Mouse (Mus musculus): ENCODE measurements around the gene Fkbp5. TPM values are rescaled to one million over a fixed set of nuclear protein-coding genes. Genes with fewer than 3 reads are reported as not detected.
"Not testable (repeated sequence)": the region's sequence is repeated elsewhere in the genome, so short reads cannot be mapped to it uniquely, and the experiment has no call there.

Gene Fkbp5
- total RNA-seq, 2 experiments from 2014 or later, result 42.8 to 45.6 TPM

- DNase-seq (ENCODE audit: low spot score in 2 of 2), result no peak
Measured at GRCm38 (mm10) chr17:28384298-28384697, 133.0 kb downstream of the Fkbp5 start.

GRCm38 (mm10) chr17:28380255-28380654 is 137.1 kb downstream of the Fkbp5 start:
- DNase-seq (ENCODE audit: low spot score in 2 of 2), result no peak

GRCm38 (mm10) chr17:28375592-28376061 is 141.7 kb downstream of the Fkbp5 start:
- no peak for DNase-seq (ENCODE audit: low spot score in 2 of 2)

- DNase-seq (ENCODE audit: low spot score in 2 of 2), result no peak
Measured at GRCm38 (mm10) chr17:28374494-28374893, 142.8 kb downstream of the Fkbp5 start.

GRCm38 (mm10) chr17:28373821-28374220 is 143.5 kb downstream of the Fkbp5 start:
- peak; percentile 55 to 56 for DNase-seq (ENCODE audit: low spot score in 2 of 2)

- no peak for DNase-seq (ENCODE audit: low spot score in 2 of 2)
Measured at GRCm38 (mm10) chr17:28371941-28372340, 145.4 kb downstream of the Fkbp5 start.

GRCm38 (mm10) chr17:28371286-28371685 is 146.0 kb downstream of the Fkbp5 start:
- DNase-seq (ENCODE audit: low spot score in 2 of 2), result no peak

- DNase-seq (ENCODE audit: low spot score in 2 of 2), result no peak
Measured at GRCm38 (mm10) chr17:28369056-28369455, 148.3 kb downstream of the Fkbp5 start.

- DNase-seq (ENCODE audit: low spot score in 2 of 2), result peak; percentile 73 to 76
Measured at GRCm38 (mm10) chr17:28368449-28368848, 148.9 kb downstream of the Fkbp5 start.

- DNase-seq (ENCODE audit: low spot score in 2 of 2), result no peak
Measured at GRCm38 (mm10) chr17:28365122-28365521, 152.2 kb downstream of the Fkbp5 start, which contains the start of gene Tulp1. Gene Tulp1 (minus strand): TSS chr17:28365222.

GRCm38 (mm10) chr17:28363507-28363906 is 153.8 kb downstream of the Fkbp5 start:
- DNase-seq (ENCODE audit: low spot score in 2 of 2), result no peak

GRCm38 (mm10) chr17:28362653-28363292 is 154.6 kb downstream of the Fkbp5 start:
- no peak for DNase-seq (ENCODE audit: low spot score in 2 of 2)

- DNase-seq (ENCODE audit: low spot score in 2 of 2), result no peak
Measured at GRCm38 (mm10) chr17:28361921-28362652, 155.2 kb downstream of the Fkbp5 start.

GRCm38 (mm10) chr17:28360531-28361277 is 156.6 kb downstream of the Fkbp5 start:
- DNase-seq (ENCODE audit: low spot score in 2 of 2), result no peak

- DNase-seq (ENCODE audit: low spot score in 2 of 2), result not testable (repeated sequence)
Measured at GRCm38 (mm10) chr17:28358576-28359261, 158.6 kb downstream of the Fkbp5 start.

- DNase-seq (ENCODE audit: low spot score in 2 of 2), result no peak
Measured at GRCm38 (mm10) chr17:28355871-28356270, 161.5 kb downstream of the Fkbp5 start.

- no peak for DNase-seq (ENCODE audit: low spot score in 2 of 2)
Measured at GRCm38 (mm10) chr17:28352018-28352417, 165.3 kb downstream of the Fkbp5 start.

GRCm38 (mm10) chr17:28351353-28351890 is 165.9 kb downstream of the Fkbp5 start:
- peak in 1 of 2 experiments; percentile 21 for DNase-seq (ENCODE audit: low spot score in 2 of 2)

- DNase-seq (ENCODE audit: low spot score in 2 of 2), result peak; percentile 70 to 79
Measured at GRCm38 (mm10) chr17:28350466-28351352, 166.6 kb downstream of the Fkbp5 start, which contains the start of gene Tead3. Gene Tead3 (minus strand): TSS chr17:28350817.
